Mouse (Mus musculus): Measurements from ENCODE around the gene Mical2. TPM values are rescaled to one million over a fixed set of nuclear protein-coding genes. Genes with fewer than 3 reads are reported as not detected.

Mical2 gene
- polyA plus RNA-seq, 1 experiment from 2014 or later, result 3.9 TPM

GRCm38 (mm10) chr7:112245839-112246438 lies 20.3 kb downstream of the Mical2 start:
- no peaks in the 10 kb centered on the region for H3K9me3 ChIP-seq (replicated peaks)
- no peak for ATAC-seq (ENCODE audit: low FRiP score)
- H3K27me3 ChIP-seq (replicated peaks), result no peaks in the 10 kb centered on the region
- no peak overlapping the region for H3K9ac ChIP-seq (replicated peaks)
- H3K36me3 ChIP-seq, result no peaks in the 10 kb centered on the region
- no peak overlapping the region for H3K4me3 ChIP-seq (replicated peaks)
- no peak overlapping the region for H3K27ac ChIP-seq (replicated peaks)
- peaks cover 8% of the 10 kb centered on the region; the same call in 1 of the 2 replicates for H3K4me1 ChIP-seq
- 90% methylated on average over 4 of the region's 4 CpGs for WGBS
- H3K4me2 ChIP-seq, result no peak overlapping the region

GRCm38 (mm10) chr7:112246442-112246841 lies 20.8 kb downstream of the Mical2 start:
- Histone ChIP-seq H3K4me3 (replicated peaks) (no peak overlapping the region), H3K27me3 (replicated peaks) (no peaks in the 10 kb centered on the region), H3K36me3 (no peaks in the 10 kb centered on the region), H3K27ac (replicated peaks) (no peak overlapping the region), H3K9ac (replicated peaks) (no peak overlapping the region), H3K4me2 (no peak overlapping the region), H3K9me3 (replicated peaks) (no peaks in the 10 kb centered on the region), H3K4me1 (peaks cover 8% of the 10 kb centered on the region; the same call in 1 of the 2 replicates)
- 89% methylated on average over 4 of the region's 4 CpGs for WGBS
- no peak for ATAC-seq (ENCODE audit: low FRiP score)

GRCm38 (mm10) chr7:112247890-112248289 lies 22.2 kb downstream of the Mical2 start:
- WGBS, result 72% methylated on average over 3 of the region's 3 CpGs
- Histone ChIP-seq H3K4me1 (peaks cover 3% of the 10 kb centered on the region), H3K9me3 (replicated peaks) (no peaks in the 10 kb centered on the region), H3K36me3 (no peaks in the 10 kb centered on the region), H3K27me3 (replicated peaks) (no peaks in the 10 kb centered on the region), H3K9ac (replicated peaks) (no peak overlapping the region), H3K27ac (replicated peaks) (no peak overlapping the region), H3K4me2 (no peak overlapping the region), H3K4me3 (replicated peaks) (no peak overlapping the region)
- no peak for ATAC-seq (ENCODE audit: low FRiP score)

DNA sequence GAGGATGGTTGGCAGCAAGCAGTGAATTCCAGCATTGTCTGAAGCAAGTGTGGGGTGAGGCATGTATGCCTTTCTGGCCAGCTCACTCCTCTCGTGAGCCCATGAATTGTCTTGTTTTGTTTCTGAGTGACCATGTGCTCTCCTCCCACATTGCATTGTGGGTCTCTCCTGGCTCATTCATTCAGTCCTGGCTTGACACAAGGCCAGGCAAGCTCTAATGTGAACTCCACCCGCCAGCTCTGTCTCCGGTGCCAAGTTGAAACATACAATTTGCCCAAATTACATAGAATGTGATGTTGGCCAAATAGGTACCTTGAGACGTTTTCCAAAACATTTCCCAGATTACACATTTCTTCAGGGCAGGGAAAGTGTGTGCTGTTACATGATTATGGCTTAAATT lies 23.8 kb downstream of the Mical2 start:
- 63% methylated on average over 4 of the region's 4 CpGs for WGBS
- no peak for ATAC-seq (ENCODE audit: low FRiP score)
- no peak overlapping the region for H3K4me3 ChIP-seq (replicated peaks)

DNA sequence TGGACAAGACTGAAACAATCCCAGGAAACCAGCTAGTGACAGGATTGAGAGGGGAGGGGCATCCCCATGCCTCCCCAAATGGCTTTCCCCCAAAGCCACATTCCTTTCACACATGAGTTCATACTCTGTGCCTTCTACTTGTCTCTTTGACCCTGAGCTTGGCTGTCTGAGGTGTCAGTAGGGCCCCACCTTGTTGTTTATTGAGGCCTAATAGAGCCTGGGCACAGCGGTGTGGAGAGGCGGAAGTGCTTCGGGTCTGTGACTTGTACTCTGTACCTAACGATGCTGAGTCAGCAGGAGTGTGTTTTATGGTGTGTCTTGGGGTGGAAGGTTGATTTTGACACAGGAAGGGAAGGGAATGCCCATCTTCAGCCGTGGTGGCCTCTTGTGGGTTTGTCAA lies 26.4 kb downstream of the Mical2 start:
- ATAC-seq (ENCODE audit: low FRiP score), result no peak
- Histone ChIP-seq H3K9me3 (replicated peaks) (no peaks in the 10 kb centered on the region), H3K27me3 (replicated peaks) (no peaks in the 10 kb centered on the region), H3K4me2 (no peak overlapping the region), H3K27ac (replicated peaks) (no peak overlapping the region), H3K9ac (replicated peaks) (no peak overlapping the region), H3K4me3 (replicated peaks) (no peak overlapping the region), H3K4me1 (no peaks in the 10 kb centered on the region; the same call in 1 of the 2 replicates), H3K36me3 (no peaks in the 10 kb centered on the region)
- 45% methylated on average over 5 of the region's 5 CpGs for WGBS

More for the DNA sequence above, 23.8 kb downstream of the Mical2 start:
- Histone ChIP-seq H3K9ac (replicated peaks) (no peak overlapping the region), H3K4me1 (peaks cover 3% of the 10 kb centered on the region), H3K36me3 (no peaks in the 10 kb centered on the region), H3K9me3 (replicated peaks) (no peaks in the 10 kb centered on the region), H3K27ac (replicated peaks) (no peak overlapping the region), H3K4me2 (no peak overlapping the region), H3K27me3 (replicated peaks) (no peaks in the 10 kb centered on the region)

DNA sequence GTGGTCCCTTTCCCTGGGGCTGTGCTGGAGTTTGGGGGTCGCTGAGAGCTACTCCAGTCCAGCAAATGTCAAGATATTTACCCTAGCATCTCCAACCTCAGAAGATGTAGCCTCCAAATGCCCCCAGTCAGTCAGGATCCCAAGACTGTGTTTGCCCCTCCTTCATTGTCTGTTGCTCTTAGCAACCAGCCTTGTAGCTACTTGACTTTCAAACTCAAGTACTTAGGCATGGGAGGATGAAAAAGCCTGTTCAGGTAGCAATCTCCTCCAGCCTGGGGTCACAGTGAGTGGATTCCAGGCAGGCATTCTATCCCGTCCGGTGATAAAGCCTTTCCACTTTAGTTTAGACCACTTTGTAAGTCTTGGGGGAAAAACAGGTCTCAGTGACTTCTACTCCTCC lies 28.6 kb downstream of the Mical2 start:
- ATAC-seq (ENCODE audit: low FRiP score), result no peak
- H3K4me1 ChIP-seq, result no peaks in the 10 kb centered on the region; the same call in 1 of the 2 replicates

DNA sequence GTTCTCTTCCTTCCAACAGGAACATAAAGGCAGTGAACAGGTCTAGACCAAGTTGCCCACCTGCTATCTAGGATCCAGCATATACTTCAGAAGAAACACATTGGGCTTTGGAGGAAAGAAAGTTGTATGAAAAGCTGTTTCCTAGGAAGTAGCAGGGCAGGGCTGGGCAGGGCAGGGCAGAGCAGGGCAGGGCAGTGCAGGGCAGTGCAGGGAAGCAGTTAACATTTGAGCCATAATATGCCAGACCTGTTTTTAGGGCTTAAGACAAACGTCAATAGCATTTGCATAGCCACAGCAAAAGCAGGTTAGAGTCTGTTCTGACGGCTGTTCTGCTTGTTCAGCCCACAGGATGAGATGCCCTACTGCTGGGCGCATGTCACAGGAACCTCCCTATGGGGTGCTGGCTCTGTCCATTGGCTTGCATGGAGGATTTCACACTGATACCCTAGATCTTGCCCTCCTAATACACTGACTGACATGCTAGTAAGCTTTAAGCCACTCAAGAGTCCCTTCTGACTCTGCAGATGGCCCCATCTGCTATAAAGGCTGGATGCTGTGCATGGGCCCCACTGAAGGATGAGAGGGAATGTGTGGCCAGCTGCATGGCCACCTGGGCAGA lies 29.7 kb downstream of the Mical2 start:
- WGBS, result 58% methylated on average over 3 of the region's 3 CpGs
- no peaks in the 10 kb centered on the region; the same call in 1 of the 2 replicates for H3K4me1 ChIP-seq

More for the DNA sequence above, 28.6 kb downstream of the Mical2 start:
- Histone ChIP-seq H3K36me3 (no peaks in the 10 kb centered on the region), H3K27me3 (replicated peaks) (no peaks in the 10 kb centered on the region), H3K4me2 (no peak overlapping the region), H3K9ac (replicated peaks) (no peak overlapping the region), H3K9me3 (replicated peaks) (no peaks in the 10 kb centered on the region), H3K27ac (replicated peaks) (no peak overlapping the region), H3K4me3 (replicated peaks) (no peak overlapping the region)
- WGBS, result 93% methylated on average over 3 of the region's 3 CpGs

GRCm38 (mm10) chr7:112258338-112258903 lies 32.8 kb downstream of the Mical2 start:
- H3K4me2 ChIP-seq, result no peak overlapping the region
- no peak for ATAC-seq (ENCODE audit: low FRiP score)
- H3K9me3 ChIP-seq (replicated peaks), result no peaks in the 10 kb centered on the region
- H3K4me1 ChIP-seq, result no peaks in the 10 kb centered on the region
- H3K9ac ChIP-seq (replicated peaks), result no peak overlapping the region
- H3K27me3 ChIP-seq (replicated peaks), result no peaks in the 10 kb centered on the region
- WGBS, result 84% methylated on average over 4 of the region's 4 CpGs
- H3K4me3 ChIP-seq (replicated peaks), result no peak overlapping the region
- no peak overlapping the region for H3K27ac ChIP-seq (replicated peaks)
- no peaks in the 10 kb centered on the region for H3K36me3 ChIP-seq

More for the DNA sequence above, 29.7 kb downstream of the Mical2 start:
- Histone ChIP-seq H3K4me3 (replicated peaks) (no peak overlapping the region), H3K9ac (replicated peaks) (no peak overlapping the region), H3K4me2 (no peak overlapping the region), H3K27ac (replicated peaks) (no peak overlapping the region), H3K9me3 (replicated peaks) (no peaks in the 10 kb centered on the region), H3K36me3 (no peaks in the 10 kb centered on the region), H3K27me3 (replicated peaks) (no peaks in the 10 kb centered on the region)
- no peak for ATAC-seq (ENCODE audit: low FRiP score)

DNA sequence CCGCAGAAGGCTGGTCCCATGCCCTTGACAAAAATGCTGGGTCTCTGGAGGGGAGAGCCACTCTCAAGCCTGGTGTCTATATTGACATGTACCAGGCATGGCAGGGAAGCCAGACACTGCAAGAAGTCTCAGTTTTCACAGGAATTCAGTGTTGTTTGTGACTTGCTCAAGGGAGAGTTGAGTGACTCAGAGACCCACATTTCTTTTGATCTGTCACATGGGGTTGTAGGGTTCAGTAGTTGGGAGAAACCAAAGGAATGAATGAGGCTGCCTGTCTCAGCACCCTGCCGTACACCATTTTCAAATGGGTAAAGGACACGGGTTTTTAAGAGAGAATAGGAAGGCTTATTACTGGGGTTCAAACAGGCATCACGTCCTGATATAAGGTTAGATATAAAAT lies 33.6 kb downstream of the Mical2 start:
- Histone ChIP-seq H3K27me3 (replicated peaks) (no peaks in the 10 kb centered on the region), H3K9me3 (replicated peaks) (no peaks in the 10 kb centered on the region), H3K4me3 (replicated peaks) (no peak overlapping the region), H3K27ac (replicated peaks) (no peak overlapping the region), H3K4me1 (no peaks in the 10 kb centered on the region), H3K4me2 (no peak overlapping the region), H3K36me3 (no peaks in the 10 kb centered on the region), H3K9ac (replicated peaks) (no peak overlapping the region)
- WGBS, result 89% methylated on average over 4 of the region's 4 CpGs
- no peak for ATAC-seq (ENCODE audit: low FRiP score)

- Histone ChIP-seq H3K27me3 (replicated peaks) (no peaks in the 10 kb centered on the region), H3K36me3 (no peaks in the 10 kb centered on the region), H3K9ac (replicated peaks) (no peak overlapping the region), H3K4me3 (replicated peaks) (no peak overlapping the region), H3K4me2 (no peak overlapping the region), H3K27ac (replicated peaks) (no peak overlapping the region), H3K9me3 (replicated peaks) (no peaks in the 10 kb centered on the region), H3K4me1 (no peaks in the 10 kb centered on the region)
- ATAC-seq (ENCODE audit: low FRiP score), result no peak
- 85% methylated on average over 5 of the region's 5 CpGs for WGBS
Observed at GRCm38 (mm10) chr7:112261121-112261520, 35.5 kb downstream of the Mical2 start.

- 92% methylated on average over 5 of the region's 5 CpGs for WGBS
- Histone ChIP-seq H3K9ac (replicated peaks) (no peak overlapping the region), H3K27ac (replicated peaks) (no peak overlapping the region), H3K9me3 (replicated peaks) (no peaks in the 10 kb centered on the region), H3K36me3 (no peaks in the 10 kb centered on the region), H3K27me3 (replicated peaks) (no peaks in the 10 kb centered on the region), H3K4me3 (replicated peaks) (no peak overlapping the region), H3K4me2 (no peak overlapping the region), H3K4me1 (peaks cover 8% of the 10 kb centered on the region; the same call in 1 of the 2 replicates)
- no peak for ATAC-seq (ENCODE audit: low FRiP score)
Observed at GRCm38 (mm10) chr7:112267266-112267665, 41.6 kb downstream of the Mical2 start.

DNA sequence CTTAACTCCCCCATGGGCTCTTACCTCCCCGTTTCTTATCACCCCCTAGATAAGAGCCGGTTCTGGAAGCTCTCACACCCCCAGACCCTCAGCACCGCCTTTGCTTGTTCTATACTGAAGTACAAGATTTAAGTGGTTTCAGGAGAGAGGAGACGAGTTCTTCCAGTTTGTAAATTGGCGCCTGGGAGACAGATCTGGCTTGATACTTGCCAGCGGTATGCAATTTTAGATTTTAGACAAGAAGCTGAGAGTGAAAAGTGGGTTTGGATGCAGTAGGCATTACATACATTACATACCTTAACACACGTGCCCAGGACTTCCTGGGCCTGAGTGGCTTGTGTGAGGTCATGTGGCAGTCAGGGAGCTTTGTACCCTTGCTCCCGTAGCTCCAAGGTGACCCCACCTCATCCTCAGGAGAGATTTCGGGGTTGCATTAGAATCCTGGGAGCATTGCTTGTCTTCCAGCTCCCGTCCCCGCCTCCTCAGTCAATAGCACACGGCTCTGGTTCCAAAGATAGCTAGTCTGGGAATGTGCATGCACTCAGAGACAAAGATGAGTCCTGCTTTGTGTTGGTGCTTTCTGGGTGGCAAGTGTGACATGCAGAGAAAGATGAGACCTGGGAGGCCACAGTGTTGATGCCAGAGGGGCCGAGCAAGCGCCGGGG lies 43.2 kb downstream of the Mical2 start:
- Histone ChIP-seq H3K4me3 (replicated peaks) (no peak overlapping the region), H3K27ac (replicated peaks) (no peak overlapping the region), H3K36me3 (no peaks in the 10 kb centered on the region), H3K4me1 (peaks cover 23% of the 10 kb centered on the region), H3K9ac (replicated peaks) (no peak overlapping the region), H3K27me3 (replicated peaks) (no peaks in the 10 kb centered on the region), H3K4me2 (no peak overlapping the region), H3K9me3 (replicated peaks) (no peaks in the 10 kb centered on the region)
- no peak for ATAC-seq (ENCODE audit: low FRiP score)
- 87% methylated on average over 15 of the region's 15 CpGs for WGBS

Measured in neural tube, embryonic 15.5 days (tissue).